Mouse (Mus musculus) liver, embryonic 13.5 days (tissue): Measurements from ENCODE around the gene Cript. TPM values are rescaled to one million over a fixed set of nuclear protein-coding genes. Genes with fewer than 3 reads are reported as not detected.

Source experiments
- ATAC-seq: fragments of 200-750 bp; cut with Nextera tagmentation; 2 replicates; pipeline ENCODE4 v1.8.0; 2017; ENCODE audit warnings: low read depth, mild to moderate bottlenecking, moderate number of reproducible peaks, moderate library complexity
- DNase-seq: peaks from one replicate; pipeline ENCODE4 v3.0.0; 2022
- H3K27ac ChIP-seq: fragments of 300-500 bp; sonication (generic); 2 replicates; pipeline ENCODE4 v1.5.1; 2015; ENCODE audit warnings: moderate library complexity, mild to moderate bottlenecking, inconsistent platforms
- H3K27me3 ChIP-seq: fragments of 300-500 bp; sonication (generic); 2 replicates; pipeline ENCODE4 v1.6.1; 2015; ENCODE audit warnings: mild to moderate bottlenecking, inconsistent platforms
- H3K36me3 ChIP-seq: fragments of 300-500 bp; sonication (generic); 2 replicates; pipeline ENCODE4 v1.6.1; 2015; ENCODE audit warnings: mild to moderate bottlenecking, inconsistent platforms
- H3K4me1 ChIP-seq: fragments of 300-500 bp; sonication (generic); replicated peaks from 2 replicates; pipeline ENCODE4 v1.6.1; 2015; ENCODE audit warnings: inconsistent platforms
- H3K4me2 ChIP-seq: fragments of 300-500 bp; sonication (generic); 2 replicates; pipeline ENCODE4 v1.6.1; 2015; ENCODE audit warnings: inconsistent platforms, mild to moderate bottlenecking, moderate library complexity
- H3K4me3 ChIP-seq: fragments of 300-500 bp; sonication (generic); replicated peaks from 2 replicates; pipeline ENCODE4 v1.5.1; 2015; ENCODE audit warnings: mild to moderate bottlenecking, inconsistent platforms
- H3K9ac ChIP-seq: fragments of 300-500 bp; sonication (generic); 2 replicates; pipeline ENCODE4 v1.6.1; 2015; ENCODE audit warnings: mild to moderate bottlenecking, inconsistent platforms
- H3K9me3 ChIP-seq: fragments of 300-500 bp; sonication (generic); replicated peaks from 2 replicates; pipeline ENCODE4 v1.6.1; 2016; ENCODE audit warnings: inconsistent platforms
- WGBS: fragments of 180-500 bp; shearing (Covaris S2); methylation state at CpG from one replicate; pipeline ENCODE4 v1.1.7; 2015; ENCODE audit not compliant: insufficient replicate concordance; 5-methylcytosine and 5-hydroxymethylcytosine counted together
- polyA plus RNA-seq: library from polyadenylated mRNA; unstranded; fragments of >200 nt; fragmentation: Nextera tagmentation; extraction: Ambion mirVana; gene quantifications from 2 replicates; pipeline ENCODE4 v1.2.1, GENCODE M21; 2015

Cript gene
- 81.7 and 89.5 TPM in 2 replicates for polyA plus RNA-seq

- H3K4me1 ChIP-seq = peaks cover 26% of the 10 kb centered on the region
- ATAC-seq = peak; percentile 99
- H3K4me3 ChIP-seq = peak within 1 kb of the TSS; percentile 92
- H3K9me3 ChIP-seq = no peaks in the 10 kb centered on the region
- peak within 1 kb of the TSS; percentile 8; the same call in 1 of the 2 replicates for H3K27ac ChIP-seq
- H3K36me3 ChIP-seq = peaks cover 19% of the 10 kb centered on the region
- H3K27me3 ChIP-seq = no peaks in the 10 kb centered on the region
- peak within 1 kb of the TSS; percentile 97 for H3K4me2 ChIP-seq
- H3K9ac ChIP-seq = peak within 1 kb of the TSS; percentile 84
- peak; percentile 93 for DNase-seq
- WGBS = under 1% methylated on average over 43 of the region's 43 CpGs
Measured at GRCm38 (mm10) chr17:87025269-87025949, at the start of gene Cript, which contains the start of gene Pigf. Gene Cript (plus strand): TSS chr17:87025550. Gene Pigf (minus strand): TSS chr17:87025406.

DNA sequence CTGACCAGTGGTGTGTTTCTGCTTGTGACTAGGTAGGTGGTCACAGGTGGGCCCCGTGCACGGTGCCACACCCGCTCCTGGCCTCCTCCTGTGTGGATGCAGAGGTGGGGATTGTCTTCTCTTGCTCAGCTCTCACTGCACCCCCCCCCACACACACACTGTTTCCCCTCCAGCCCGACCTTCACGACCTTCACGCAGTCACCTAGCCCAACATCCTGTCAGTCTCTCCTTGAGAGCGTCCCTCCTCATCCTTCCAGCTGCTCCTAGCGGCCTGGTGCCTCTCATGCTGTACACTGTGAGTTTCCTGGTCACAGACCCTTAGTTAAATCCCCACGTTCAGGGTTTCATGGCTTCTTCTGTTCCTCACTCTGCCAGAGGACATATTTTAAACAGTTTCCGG is 49.0 kb upstream of the Cript start:
- DNase-seq (no peak), ATAC-seq (no peak)
- Histone ChIP-seq H3K27ac (no peak overlapping the region), H3K9ac (no peak overlapping the region), H3K36me3 (no peaks in the 10 kb centered on the region), H3K4me2 (no peak overlapping the region), H3K27me3 (no peaks in the 10 kb centered on the region), H3K9me3 (no peaks in the 10 kb centered on the region), H3K4me3 (no peak overlapping the region), H3K4me1 (no peaks in the 10 kb centered on the region; the same call in 1 of the 2 replicates)
- WGBS = 55% methylated on average over 10 of the region's 10 CpGs

DNA sequence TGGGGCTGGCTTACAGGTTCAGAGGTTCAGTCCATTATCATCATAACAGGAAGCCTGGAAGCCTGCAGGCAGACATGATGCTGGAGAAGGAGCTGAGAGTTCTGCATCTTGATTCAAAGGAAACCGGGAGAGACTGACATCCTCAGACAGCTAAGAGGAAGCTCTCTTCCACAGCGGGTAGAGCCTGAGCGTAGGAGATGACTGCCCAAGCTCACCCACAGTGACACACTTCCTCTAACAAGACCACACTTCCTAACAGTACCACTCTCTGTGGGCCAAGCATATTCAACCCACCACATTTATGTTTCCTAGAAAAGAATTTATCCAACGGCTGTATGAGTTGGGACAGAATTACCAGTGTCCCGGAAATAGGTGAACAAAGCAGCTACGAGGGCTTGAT is 46.9 kb upstream of the Cript start:
- Histone ChIP-seq H3K9me3 (no peaks in the 10 kb centered on the region), H3K36me3 (no peaks in the 10 kb centered on the region), H3K27me3 (no peaks in the 10 kb centered on the region), H3K27ac (no peak overlapping the region), H3K9ac (no peak overlapping the region), H3K4me2 (no peak overlapping the region), H3K4me1 (no peaks in the 10 kb centered on the region; the same call in 1 of the 2 replicates), H3K4me3 (no peak overlapping the region)
- ATAC-seq = no peak
- 50% methylated on average over 6 of the region's 6 CpGs for WGBS
- no peak for DNase-seq

GRCm38 (mm10) chr17:86981205-86981604 is 44.1 kb upstream of the Cript start:
- WGBS = 60% methylated on average over 1 of the region's 1 CpGs

DNA sequence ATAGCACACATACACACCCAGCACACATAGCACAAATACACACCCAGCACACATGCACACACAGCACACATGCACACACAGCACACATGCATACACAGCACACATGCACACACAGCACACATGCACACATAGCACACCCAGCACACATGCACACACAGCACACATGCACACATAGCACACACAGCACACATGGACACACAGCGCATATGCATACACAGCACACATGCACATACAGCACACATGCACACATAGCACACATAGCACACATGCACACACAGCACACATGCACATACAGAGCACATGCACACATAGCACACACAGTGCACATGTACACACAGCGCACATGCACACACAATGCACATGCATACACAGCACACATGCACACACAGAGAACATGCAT is 43.6 kb upstream of the Cript start:
- no peaks in the 10 kb centered on the region for H3K27me3 ChIP-seq
- ATAC-seq = no peak
- H3K4me3 ChIP-seq = no peak overlapping the region
- H3K36me3 ChIP-seq = no peaks in the 10 kb centered on the region
- no peak overlapping the region for H3K4me2 ChIP-seq
- peaks cover 3% of the 10 kb centered on the region for H3K4me1 ChIP-seq
- WGBS = 81% methylated on average over 2 of the region's 2 CpGs
- DNase-seq = no peak
- H3K9me3 ChIP-seq = no peaks in the 10 kb centered on the region
- H3K27ac ChIP-seq = no peak overlapping the region
- H3K9ac ChIP-seq = no peak overlapping the region

More at GRCm38 (mm10) chr17:86981205-86981604, 44.1 kb upstream of the Cript start:
- Histone ChIP-seq H3K9me3 (no peaks in the 10 kb centered on the region), H3K4me1 (no peaks in the 10 kb centered on the region), H3K4me3 (no peak overlapping the region), H3K36me3 (no peaks in the 10 kb centered on the region), H3K4me2 (no peak overlapping the region), H3K27me3 (no peaks in the 10 kb centered on the region), H3K27ac (no peak overlapping the region), H3K9ac (no peak overlapping the region)
- no peak for DNase-seq
- ATAC-seq = no peak

GRCm38 (mm10) chr17:86982497-86982896 is 42.9 kb upstream of the Cript start:
- Histone ChIP-seq H3K27ac (no peak overlapping the region), H3K4me3 (no peak overlapping the region), H3K9me3 (no peaks in the 10 kb centered on the region), H3K9ac (no peak overlapping the region), H3K4me2 (no peak overlapping the region), H3K27me3 (no peaks in the 10 kb centered on the region), H3K4me1 (peaks cover 7% of the 10 kb centered on the region), H3K36me3 (no peaks in the 10 kb centered on the region)
- ATAC-seq = no peak
- WGBS = 68% methylated on average over 9 of the region's 9 CpGs
- DNase-seq = no peak

DNA sequence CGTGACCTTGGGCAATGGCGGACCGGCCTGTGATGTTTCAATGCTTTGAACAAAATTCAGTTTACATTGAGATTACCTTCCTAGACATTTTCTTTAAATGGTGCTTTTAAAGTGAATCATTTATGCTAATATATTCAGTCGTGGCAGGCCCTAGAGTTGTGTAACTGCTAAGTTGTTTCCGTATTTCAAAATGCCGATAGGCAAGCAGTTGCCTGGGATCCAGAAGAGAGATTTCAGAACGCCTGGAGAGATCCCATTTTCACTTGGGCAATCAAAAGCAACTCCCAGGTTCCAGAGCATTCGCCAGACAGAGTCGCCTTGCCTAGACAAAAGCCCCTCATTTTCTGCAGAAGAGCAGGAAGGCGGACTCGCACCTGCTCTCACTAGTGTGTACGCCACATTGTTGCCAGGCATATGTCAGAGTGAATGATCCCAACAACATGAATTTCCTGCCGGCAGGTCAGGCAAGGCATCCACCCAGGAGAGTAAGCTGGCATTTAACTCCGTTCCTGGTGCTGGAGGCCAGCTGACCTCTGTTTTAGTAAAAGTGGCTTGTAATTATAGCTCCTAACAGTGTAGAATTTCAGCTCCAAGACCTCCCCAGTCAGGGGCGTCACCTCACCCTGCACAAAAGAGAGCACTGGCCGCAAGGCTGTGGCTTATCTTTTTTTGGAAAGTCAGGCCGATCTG is 38.8 kb upstream of the Cript start:
- no peak overlapping the region for H3K4me2 ChIP-seq
- ATAC-seq (no peak), DNase-seq (no peak)
- 64% methylated on average over 17 of the region's 17 CpGs for WGBS
- H3K36me3 ChIP-seq = no peaks in the 10 kb centered on the region
- H3K9ac ChIP-seq = no peak overlapping the region
- no peaks in the 10 kb centered on the region for H3K9me3 ChIP-seq
- H3K27me3 ChIP-seq = no peaks in the 10 kb centered on the region
- H3K27ac ChIP-seq = no peak overlapping the region
- H3K4me1 ChIP-seq = peaks cover 7% of the 10 kb centered on the region
- H3K4me3 ChIP-seq = no peak overlapping the region

DNA sequence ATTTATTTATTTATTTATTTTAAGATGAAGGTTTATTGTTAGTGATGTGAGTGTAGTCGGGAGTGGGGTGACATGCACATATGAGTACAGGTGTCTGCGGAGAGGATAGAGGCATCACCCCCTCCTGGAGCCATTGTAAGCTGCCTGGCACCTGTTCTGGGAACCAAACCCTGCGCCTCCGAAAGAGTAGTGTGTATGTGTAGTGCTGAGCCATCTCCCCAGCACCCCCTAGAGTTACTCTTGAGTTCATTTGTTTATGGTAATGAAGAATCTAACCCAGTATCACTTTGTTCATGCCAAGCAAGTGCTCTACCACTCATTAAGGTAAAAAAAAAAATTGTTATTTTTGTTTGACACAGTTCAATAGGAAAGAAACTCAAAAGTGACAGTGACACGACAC is 37.2 kb upstream of the Cript start:
- DNase-seq = no peak
- H3K4me1 ChIP-seq = peaks cover 7% of the 10 kb centered on the region
- no peak overlapping the region for H3K4me3 ChIP-seq
- H3K27ac ChIP-seq = no peak overlapping the region
- no peaks in the 10 kb centered on the region for H3K9me3 ChIP-seq
- no peak overlapping the region for H3K4me2 ChIP-seq
- WGBS = 63% methylated on average over 5 of the region's 5 CpGs
- no peaks in the 10 kb centered on the region for H3K36me3 ChIP-seq
- ATAC-seq = no peak
- H3K9ac ChIP-seq = no peak overlapping the region
- H3K27me3 ChIP-seq = no peaks in the 10 kb centered on the region

DNA sequence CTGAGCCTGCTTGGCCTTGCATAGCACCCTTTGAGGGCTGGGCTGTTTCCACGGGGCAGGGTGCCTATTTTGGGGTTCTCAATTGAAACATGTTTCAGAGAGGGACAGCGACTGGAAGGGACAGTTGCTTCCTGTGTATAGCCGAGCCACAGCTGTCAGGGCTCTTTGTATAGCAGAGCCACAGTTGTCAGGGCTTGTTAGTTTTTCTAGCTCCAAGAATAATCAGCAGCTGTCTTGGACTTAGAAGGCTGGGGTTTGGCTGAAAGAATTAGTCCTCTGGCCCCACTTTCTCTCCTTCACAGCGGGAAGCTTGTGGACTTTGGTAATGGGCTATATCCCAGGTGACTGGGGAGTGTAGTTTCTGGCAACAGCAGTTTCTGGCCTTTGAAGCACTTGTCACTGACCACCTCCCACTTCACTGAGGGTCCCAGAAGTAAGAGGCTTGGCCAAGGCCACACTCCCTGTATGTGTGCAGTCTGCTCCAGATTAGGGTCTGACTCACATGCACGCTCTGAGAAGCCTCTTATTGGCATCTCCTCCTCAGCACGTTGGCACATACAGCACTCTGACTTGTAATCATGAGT is 36.7 kb upstream of the Cript start:
- ATAC-seq = no peak
- Histone ChIP-seq H3K27me3 (no peaks in the 10 kb centered on the region), H3K27ac (no peak overlapping the region), H3K4me1 (peaks cover 7% of the 10 kb centered on the region), H3K9ac (no peak overlapping the region), H3K4me2 (no peak overlapping the region), H3K36me3 (no peaks in the 10 kb centered on the region), H3K9me3 (no peaks in the 10 kb centered on the region), H3K4me3 (no peak overlapping the region)
- DNase-seq = no peak
- 52% methylated on average over 6 of the region's 6 CpGs for WGBS

GRCm38 (mm10) chr17:86991306-86991705 is 34.0 kb upstream of the Cript start:
- H3K9me3 ChIP-seq = no peaks in the 10 kb centered on the region
- H3K9ac ChIP-seq = no peak overlapping the region
- no peaks in the 10 kb centered on the region for H3K36me3 ChIP-seq
- peaks cover 7% of the 10 kb centered on the region for H3K4me1 ChIP-seq
- no peak overlapping the region for H3K4me3 ChIP-seq
- no peaks in the 10 kb centered on the region for H3K27me3 ChIP-seq
- DNase-seq = no peak
- H3K4me2 ChIP-seq = no peak overlapping the region
- WGBS = 79% methylated on average over 8 of the region's 8 CpGs
- no peak overlapping the region for H3K27ac ChIP-seq
- no peak for ATAC-seq

- no peaks in the 10 kb centered on the region for H3K9me3 ChIP-seq
- no peak overlapping the region for H3K9ac ChIP-seq
- no peaks in the 10 kb centered on the region for H3K36me3 ChIP-seq
- 81% methylated on average over 6 of the region's 6 CpGs for WGBS
- H3K4me3 ChIP-seq = no peak overlapping the region
- no peak for DNase-seq
- H3K27me3 ChIP-seq = no peaks in the 10 kb centered on the region
- no peaks in the 10 kb centered on the region for H3K4me1 ChIP-seq
- no peak for ATAC-seq
- H3K4me2 ChIP-seq = no peak overlapping the region
- no peak overlapping the region for H3K27ac ChIP-seq
Measured at GRCm38 (mm10) chr17:86997323-86997722, 28.0 kb upstream of the Cript start.
